Mouse (Mus musculus): ENCODE measurements at regions not wholly inside any gene's neighbourhood (a gene's known extent, or its start where the extent isn't known, plus 50 kb on each side); places are given as distances from the start of the nearest gene placed in this dataset.

- no peak for TF ChIP-seq CTCF (IDR thresholded peaks at IDR 0.05; ENCODE audit: control insufficient read depth, insufficient read depth, insufficient replicate concordance, low read depth, low read length)
- TF ChIP-seq POLR2A (IDR thresholded peaks at IDR 0.05; ENCODE audit: control insufficient read depth, low read depth, low read length), result no peak
- H3K27ac ChIP-seq (ENCODE audit: control insufficient read depth, insufficient read depth, low read depth, low read length), result no peak overlapping the region
- H3K36me3 ChIP-seq (ENCODE audit: control insufficient read depth, insufficient read depth, low read length), result no peaks in the 10 kb centered on the region
- no peaks in the 10 kb centered on the region for H3K27me3 ChIP-seq (ENCODE audit: control insufficient read depth, insufficient read depth, low read length)
- H3K4me3 ChIP-seq (ENCODE audit: control insufficient read depth, low read depth, low read length), result no peak overlapping the region
- H3K4me1 ChIP-seq (ENCODE audit: control insufficient read depth, insufficient read depth, low read length), result no peaks in the 10 kb centered on the region
Measured at GRCm38 (mm10) chr5:4578856-4579255, 179.0 kb downstream of the Fzd1 start.

DNA sequence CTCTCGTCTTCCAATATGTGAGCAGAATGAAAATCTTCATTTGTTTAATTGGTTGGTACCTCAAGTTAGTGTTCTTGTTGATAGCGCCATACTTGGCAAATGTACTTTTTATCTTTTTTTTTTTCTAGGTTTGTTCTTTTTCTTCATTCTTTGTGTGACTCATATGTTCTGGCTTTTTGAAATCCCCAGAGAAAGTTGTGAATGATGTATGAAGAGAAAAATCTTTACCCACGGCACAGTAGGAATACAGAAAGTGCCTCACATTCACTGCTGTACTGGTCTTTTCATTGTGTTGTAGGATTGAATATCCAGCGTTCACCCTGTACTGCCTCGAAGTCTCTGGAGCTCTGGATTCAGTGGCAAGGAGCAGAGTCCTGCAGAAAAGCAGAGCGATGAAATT, 180.7 kb downstream of the Fzd1 start:
- Histone ChIP-seq H3K27ac (ENCODE audit: control insufficient read depth, insufficient read depth, low read depth, low read length) (no peak overlapping the region), H3K36me3 (ENCODE audit: control insufficient read depth, insufficient read depth, low read length) (no peaks in the 10 kb centered on the region), H3K27me3 (ENCODE audit: control insufficient read depth, insufficient read depth, low read length) (no peaks in the 10 kb centered on the region), H3K4me1 (ENCODE audit: control insufficient read depth, insufficient read depth, low read length) (no peaks in the 10 kb centered on the region), H3K4me3 (ENCODE audit: control insufficient read depth, low read depth, low read length) (no peak overlapping the region)
- TF ChIP-seq POLR2A (IDR thresholded peaks at IDR 0.05; ENCODE audit: control insufficient read depth, low read depth, low read length) (no peak), CTCF (IDR thresholded peaks at IDR 0.05; ENCODE audit: control insufficient read depth, insufficient read depth, insufficient replicate concordance, low read depth, low read length) (no peak)

GRCm38 (mm10) chr5:4563862-4564261, 194.0 kb downstream of the Fzd1 start:
- TF ChIP-seq CTCF (IDR thresholded peaks at IDR 0.05; ENCODE audit: control insufficient read depth, insufficient read depth, insufficient replicate concordance, low read depth, low read length), result no peak
- TF ChIP-seq POLR2A (IDR thresholded peaks at IDR 0.05; ENCODE audit: control insufficient read depth, low read depth, low read length), result no peak
- H3K27me3 ChIP-seq (ENCODE audit: control insufficient read depth, insufficient read depth, low read length), result no peaks in the 10 kb centered on the region
- H3K4me3 ChIP-seq (ENCODE audit: control insufficient read depth, low read depth, low read length), result no peak overlapping the region
- H3K36me3 ChIP-seq (ENCODE audit: control insufficient read depth, insufficient read depth, low read length), result no peaks in the 10 kb centered on the region
- H3K4me1 ChIP-seq (ENCODE audit: control insufficient read depth, insufficient read depth, low read length), result no peaks in the 10 kb centered on the region
- H3K27ac ChIP-seq (ENCODE audit: control insufficient read depth, insufficient read depth, low read depth, low read length), result no peak overlapping the region

DNA sequence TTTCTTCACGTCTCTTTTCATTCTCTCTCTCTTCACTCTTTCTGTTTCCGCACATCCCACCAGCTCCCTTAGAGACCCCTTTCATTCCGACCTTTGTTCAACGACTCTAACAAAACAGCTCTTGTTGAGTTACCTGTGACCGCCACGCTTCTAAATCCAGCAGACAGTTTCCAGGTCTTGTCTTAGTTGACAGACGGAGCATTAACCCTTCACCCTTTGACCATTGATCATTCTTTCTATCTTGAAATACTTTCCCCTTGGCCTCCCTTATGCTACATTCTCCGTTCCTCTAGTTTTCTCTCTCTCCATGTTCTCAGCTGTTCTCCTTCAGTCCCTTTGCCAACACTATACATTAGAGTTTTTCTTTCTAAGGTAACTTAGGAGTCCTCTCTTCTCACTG, 196.2 kb downstream of the Fzd1 start:
- H3K4me1 ChIP-seq (ENCODE audit: control insufficient read depth, insufficient read depth, low read length), result no peaks in the 10 kb centered on the region
- TF ChIP-seq CTCF (IDR thresholded peaks at IDR 0.05; ENCODE audit: control insufficient read depth, insufficient read depth, insufficient replicate concordance, low read depth, low read length) (no peak), POLR2A (IDR thresholded peaks at IDR 0.05; ENCODE audit: control insufficient read depth, low read depth, low read length) (no peak)
- H3K27ac ChIP-seq (ENCODE audit: control insufficient read depth, insufficient read depth, low read depth, low read length), result no peak overlapping the region
- H3K27me3 ChIP-seq (ENCODE audit: control insufficient read depth, insufficient read depth, low read length), result no peaks in the 10 kb centered on the region
- H3K36me3 ChIP-seq (ENCODE audit: control insufficient read depth, insufficient read depth, low read length), result no peaks in the 10 kb centered on the region
- no peak overlapping the region for H3K4me3 ChIP-seq (ENCODE audit: control insufficient read depth, low read depth, low read length)

GRCm38 (mm10) chr5:4561139-4561470, 196.7 kb downstream of the Fzd1 start:
- Histone ChIP-seq H3K36me3 (ENCODE audit: control insufficient read depth, insufficient read depth, low read length) (no peaks in the 10 kb centered on the region), H3K4me3 (ENCODE audit: control insufficient read depth, low read depth, low read length) (no peak overlapping the region), H3K27me3 (ENCODE audit: control insufficient read depth, insufficient read depth, low read length) (no peaks in the 10 kb centered on the region), H3K4me1 (ENCODE audit: control insufficient read depth, insufficient read depth, low read length) (no peaks in the 10 kb centered on the region), H3K27ac (ENCODE audit: control insufficient read depth, insufficient read depth, low read depth, low read length) (no peak overlapping the region)
- TF ChIP-seq POLR2A (IDR thresholded peaks at IDR 0.05; ENCODE audit: control insufficient read depth, low read depth, low read length) (no peak), CTCF (IDR thresholded peaks at IDR 0.05; ENCODE audit: control insufficient read depth, insufficient read depth, insufficient replicate concordance, low read depth, low read length) (no peak)

DNA sequence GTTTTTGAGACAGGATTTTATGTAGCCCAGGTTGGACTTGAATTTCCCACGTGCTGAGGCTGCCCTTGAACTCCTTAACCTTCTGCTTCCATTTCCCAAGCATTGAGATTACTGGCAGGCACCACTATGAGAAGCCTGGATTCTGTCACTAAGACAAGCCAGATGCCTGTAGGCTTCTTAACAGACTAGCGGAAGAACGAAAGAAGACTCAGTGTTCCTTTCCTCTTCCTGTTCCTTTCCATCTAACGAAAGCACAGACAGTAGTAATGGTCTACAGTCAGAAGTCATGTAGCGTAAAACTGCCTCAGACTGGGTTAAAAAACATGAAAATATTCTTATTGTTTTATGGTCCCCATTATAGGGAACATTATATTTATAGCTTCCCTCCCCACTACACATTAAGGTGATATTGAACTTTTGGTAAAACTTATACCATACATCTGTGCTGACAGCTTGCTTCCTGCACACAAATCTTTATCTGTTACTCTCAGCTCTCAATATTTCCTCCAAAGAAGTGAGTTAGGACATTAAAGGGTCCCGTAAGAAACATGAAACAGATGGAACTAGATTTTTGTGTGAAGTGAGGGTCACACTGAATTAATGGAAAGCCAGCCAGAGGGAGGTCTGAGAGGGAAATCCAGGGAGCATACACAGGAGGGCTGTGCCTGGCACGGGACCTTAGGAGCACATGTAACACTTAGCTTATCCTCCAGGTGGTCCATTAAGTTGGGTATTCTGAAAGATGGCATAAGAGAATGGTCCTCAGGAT, 197.3 kb downstream of the Fzd1 start:
- H3K27ac ChIP-seq (ENCODE audit: control insufficient read depth, insufficient read depth, low read depth, low read length), result no peak overlapping the region
- TF ChIP-seq CTCF (IDR thresholded peaks at IDR 0.05; ENCODE audit: control insufficient read depth, insufficient read depth, insufficient replicate concordance, low read depth, low read length) (no peak), POLR2A (IDR thresholded peaks at IDR 0.05; ENCODE audit: control insufficient read depth, low read depth, low read length) (no peak)

DNA sequence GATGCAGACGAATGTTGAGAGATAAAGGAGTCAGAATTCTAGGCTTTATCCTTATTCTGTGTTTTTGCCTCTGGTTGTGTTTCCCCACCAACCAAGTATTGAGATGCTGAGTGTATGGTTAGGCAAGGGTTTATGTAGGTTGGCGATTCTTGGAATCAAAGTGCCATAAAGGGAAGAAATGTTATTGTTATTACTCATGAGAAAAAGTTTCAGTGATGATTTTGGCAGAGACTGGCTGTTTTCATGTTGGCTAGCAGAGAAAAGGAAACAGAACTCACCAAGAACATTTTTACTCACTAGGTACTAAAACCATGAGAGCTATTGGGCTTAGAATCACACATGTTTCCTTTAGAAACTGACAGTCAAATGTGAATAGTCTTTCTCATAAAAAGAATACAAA, 202.9 kb downstream of the Fzd1 start:
- Histone ChIP-seq H3K27ac (ENCODE audit: control insufficient read depth, insufficient read depth, low read depth, low read length) (no peak overlapping the region), H3K4me1 (ENCODE audit: control insufficient read depth, insufficient read depth, low read length) (no peaks in the 10 kb centered on the region), H3K4me3 (ENCODE audit: control insufficient read depth, low read depth, low read length) (no peak overlapping the region), H3K27me3 (ENCODE audit: control insufficient read depth, insufficient read depth, low read length) (no peaks in the 10 kb centered on the region), H3K36me3 (ENCODE audit: control insufficient read depth, insufficient read depth, low read length) (no peaks in the 10 kb centered on the region)
- TF ChIP-seq POLR2A (IDR thresholded peaks at IDR 0.05; ENCODE audit: control insufficient read depth, low read depth, low read length) (no peak), CTCF (IDR thresholded peaks at IDR 0.05; ENCODE audit: control insufficient read depth, insufficient read depth, insufficient replicate concordance, low read depth, low read length) (no peak)

More for the DNA sequence above, 197.3 kb downstream of the Fzd1 start:
- Histone ChIP-seq H3K4me1 (ENCODE audit: control insufficient read depth, insufficient read depth, low read length) (no peaks in the 10 kb centered on the region), H3K27me3 (ENCODE audit: control insufficient read depth, insufficient read depth, low read length) (no peaks in the 10 kb centered on the region), H3K4me3 (ENCODE audit: control insufficient read depth, low read depth, low read length) (no peak overlapping the region), H3K36me3 (ENCODE audit: control insufficient read depth, insufficient read depth, low read length) (no peaks in the 10 kb centered on the region)
